Mouse (Mus musculus) embryonic facial prominence, embryonic 10.5 days (tissue): ENCODE measurements around the gene Mfsd4b1. TPM values are rescaled to one million over a fixed set of nuclear protein-coding genes. Genes with fewer than 3 reads are reported as not detected.
"Not testable (repeated sequence)": the region's sequence is repeated elsewhere in the genome, so short reads cannot be mapped to it uniquely, and the experiment has no call there.

Experiments
- DNase-seq: peaks from one replicate; pipeline ENCODE4 v3.0.0-alpha.2; 2017; ENCODE audit warnings: low spot score
- H3K27ac ChIP-seq: fragments of 300-500 bp; sonication (generic); replicated peaks from 2 replicates; pipeline ENCODE4 v1.5.1; 2016; ENCODE audit warnings: mild to moderate bottlenecking
- H3K27me3 ChIP-seq: fragments of 300-500 bp; sonication (generic); replicated peaks from 2 replicates; pipeline ENCODE4 v1.6.1; 2016; ENCODE audit warnings: low read depth, mild to moderate bottlenecking; ENCODE audit not compliant: poor library complexity, severe bottlenecking
- H3K36me3 ChIP-seq: fragments of 300-500 bp; sonication (generic); replicated peaks from 2 replicates; pipeline ENCODE4 v1.6.1; 2016; ENCODE audit warnings: mild to moderate bottlenecking, moderate library complexity
- H3K4me1 ChIP-seq: fragments of 300-500 bp; sonication (generic); 2 replicates; pipeline ENCODE4 v1.6.1; 2016
- H3K4me3 ChIP-seq: fragments of 300-500 bp; sonication (generic); 2 replicates; pipeline ENCODE4 v1.5.1; 2016; ENCODE audit warnings: mild to moderate bottlenecking, moderate library complexity
- H3K9me3 ChIP-seq: fragments of 300-500 bp; sonication (generic); 2 replicates; pipeline ENCODE4 v1.6.1; 2016; ENCODE audit warnings: mild to moderate bottlenecking
- WGBS: fragments of 180-500 bp; shearing (Covaris S2); methylation state at CpG from one replicate; pipeline ENCODE4 v1.1.7; 2016; 5-methylcytosine and 5-hydroxymethylcytosine counted together
- polyA plus RNA-seq: library from polyadenylated mRNA; unstranded; fragments of >200 nt; fragmentation: Nextera tagmentation; extraction: Ambion mirVana; gene quantifications from 2 replicates; pipeline ENCODE4 v1.2.1, GENCODE M21; 2016

The Mfsd4b1 gene
- polyA plus RNA-seq, 1 experiment from 2014 or later: 0.22 TPM

DNA sequence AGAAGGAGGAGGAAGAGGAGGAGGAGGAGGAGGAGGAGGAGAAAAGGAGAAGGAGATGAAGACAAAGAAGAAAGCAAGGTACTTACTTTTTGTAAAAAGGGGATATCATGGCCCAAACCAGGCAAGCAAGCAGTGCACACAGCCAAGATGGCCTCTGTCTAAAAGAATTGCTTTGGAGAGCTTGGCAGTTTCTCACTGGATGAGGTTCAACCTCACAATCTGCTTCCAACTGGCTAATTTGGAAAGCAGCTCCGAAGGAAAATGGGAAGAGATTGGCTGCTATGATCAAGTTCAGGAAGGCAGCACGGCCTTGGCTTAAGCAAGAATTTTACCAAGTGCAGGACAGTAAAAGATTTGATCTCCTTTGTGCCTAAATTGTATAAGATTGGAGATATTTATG is 4.5 kb upstream of the Mfsd4b1 start:
- H3K27me3 ChIP-seq: peaks cover 10% of the 10 kb centered on the region; the same call in 1 of the 2 replicates
- WGBS: 85% methylated on average over 2 of the region's 2 CpGs
- H3K9me3 ChIP-seq: peaks cover 7% of the 10 kb centered on the region

DNA sequence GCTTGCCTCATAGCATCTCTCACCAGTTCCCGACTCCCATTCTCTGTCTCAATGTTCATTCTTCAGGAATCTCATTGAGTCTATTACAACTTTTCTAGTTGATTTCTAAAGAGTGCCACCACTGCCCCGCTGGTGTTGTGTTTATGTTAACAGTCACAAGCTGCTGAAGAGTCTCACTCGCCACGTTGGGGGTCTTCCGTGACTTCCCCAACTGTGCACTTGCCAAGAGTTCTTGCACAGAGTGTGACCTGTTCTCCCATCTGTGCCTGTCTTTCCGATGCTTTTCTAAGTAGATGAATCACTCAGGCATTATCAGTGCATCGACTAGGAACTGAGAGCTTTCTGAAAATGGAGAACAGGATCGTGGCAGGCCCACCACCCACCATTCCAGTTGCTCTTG is 3.0 kb upstream of the Mfsd4b1 start:
- H3K36me3 ChIP-seq: no peaks in the 10 kb centered on the region
- WGBS: 86% methylated on average over 8 of the region's 8 CpGs
- peaks cover 16% of the 10 kb centered on the region for H3K4me1 ChIP-seq
- H3K4me3 ChIP-seq: no peak overlapping the region
- no peak for DNase-seq
- H3K9me3 ChIP-seq: peaks cover 7% of the 10 kb centered on the region
- H3K27ac ChIP-seq: no peak overlapping the region
- H3K27me3 ChIP-seq: peaks cover 25% of the 10 kb centered on the region

More for the DNA sequence above, 4.5 kb upstream of the Mfsd4b1 start:
- H3K4me3 ChIP-seq: no peak overlapping the region
- no peak for DNase-seq
- peaks cover 11% of the 10 kb centered on the region for H3K4me1 ChIP-seq
- no peak overlapping the region for H3K27ac ChIP-seq
- no peaks in the 10 kb centered on the region for H3K36me3 ChIP-seq

DNA sequence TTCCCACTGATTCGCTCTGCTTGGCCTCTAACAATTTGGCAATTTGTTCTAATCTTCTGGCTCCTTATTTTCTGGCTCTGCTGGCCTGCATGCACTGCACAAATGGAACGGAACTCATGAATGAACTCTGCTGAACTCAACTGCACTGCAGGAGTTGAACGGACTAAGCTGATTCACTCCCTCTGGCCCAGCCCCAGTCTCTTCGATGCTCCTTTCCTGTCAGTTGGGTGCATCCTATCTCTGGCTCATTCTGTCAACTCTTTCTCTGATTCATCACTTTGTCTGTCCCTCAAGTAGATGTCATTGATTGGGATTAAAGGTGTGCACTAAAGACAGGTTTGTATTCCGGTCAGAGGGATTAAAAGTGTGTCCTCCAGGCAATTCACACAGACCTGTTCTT is 1.5 kb upstream of the Mfsd4b1 start:
- peaks cover 7% of the 10 kb centered on the region for H3K9me3 ChIP-seq
- no peaks in the 10 kb centered on the region for H3K36me3 ChIP-seq
- 95% methylated on average over 5 of the region's 5 CpGs for whole genome bisulfite sequencing
- no peak overlapping the region for H3K4me3 ChIP-seq
- peaks cover 16% of the 10 kb centered on the region for H3K4me1 ChIP-seq
- H3K27ac ChIP-seq: no peak overlapping the region
- H3K27me3 ChIP-seq: peaks cover 38% of the 10 kb centered on the region
- DNase-seq: no peak

DNA sequence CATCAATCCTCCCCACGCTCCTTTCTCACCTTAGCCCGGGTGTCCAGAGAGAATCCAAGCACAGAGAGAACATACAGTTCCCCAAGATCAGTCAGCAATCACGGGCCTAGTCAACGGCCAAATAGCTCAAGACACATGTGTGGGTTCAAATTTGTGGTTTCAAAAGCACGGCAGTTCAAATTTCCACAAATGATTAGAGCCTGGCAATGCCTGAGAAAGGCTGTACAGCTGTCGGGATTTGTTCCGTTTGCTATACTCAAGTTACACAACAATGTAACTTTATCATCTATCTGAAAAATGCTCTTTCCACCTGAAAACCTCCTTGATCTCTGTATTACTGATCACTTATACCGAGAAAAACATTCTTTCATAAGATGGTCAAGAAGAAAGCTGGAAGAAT is 492 bp upstream of the Mfsd4b1 start:
- H3K9me3 ChIP-seq: peaks cover 7% of the 10 kb centered on the region
- DNase-seq: no peak
- H3K27me3 ChIP-seq: peaks cover 44% of the 10 kb centered on the region
- no peaks in the 10 kb centered on the region for H3K36me3 ChIP-seq
- peak overlapping the region; percentile 75 for H3K4me3 ChIP-seq
- 60% methylated on average over 8 of the region's 8 CpGs for WGBS
- peak overlapping the region; percentile 80 for H3K27ac ChIP-seq
- H3K4me1 ChIP-seq: peaks cover 18% of the 10 kb centered on the region

DNA sequence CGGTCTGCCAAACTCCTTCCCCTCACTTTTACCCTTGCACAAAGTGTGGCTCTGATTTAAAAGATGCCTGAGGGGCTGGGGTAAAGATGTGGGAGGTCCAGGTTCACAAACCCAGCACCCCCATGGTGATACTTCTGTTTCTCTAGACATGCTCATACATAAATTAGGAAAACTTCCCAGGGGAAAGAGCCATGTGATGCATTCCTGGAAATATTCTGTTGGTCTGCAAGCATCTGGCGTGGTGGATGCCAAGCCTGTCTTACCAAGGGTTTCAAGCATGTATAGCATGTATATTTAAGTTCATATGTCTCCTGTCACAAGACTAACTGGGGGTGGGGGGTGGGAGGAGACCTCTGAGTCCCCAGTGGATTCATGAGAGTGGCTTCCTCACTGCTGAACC is 4.7 kb downstream of the Mfsd4b1 start:
- Histone ChIP-seq H3K9me3 (no peaks in the 10 kb centered on the region), H3K4me3 (no peak overlapping the region), H3K27ac (no peak overlapping the region), H3K27me3 (peaks cover 42% of the 10 kb centered on the region), H3K4me1 (peaks cover 27% of the 10 kb centered on the region), H3K36me3 (no peaks in the 10 kb centered on the region)
- no peak for DNase-seq
- 63% methylated on average over 2 of the region's 2 CpGs for WGBS

DNA sequence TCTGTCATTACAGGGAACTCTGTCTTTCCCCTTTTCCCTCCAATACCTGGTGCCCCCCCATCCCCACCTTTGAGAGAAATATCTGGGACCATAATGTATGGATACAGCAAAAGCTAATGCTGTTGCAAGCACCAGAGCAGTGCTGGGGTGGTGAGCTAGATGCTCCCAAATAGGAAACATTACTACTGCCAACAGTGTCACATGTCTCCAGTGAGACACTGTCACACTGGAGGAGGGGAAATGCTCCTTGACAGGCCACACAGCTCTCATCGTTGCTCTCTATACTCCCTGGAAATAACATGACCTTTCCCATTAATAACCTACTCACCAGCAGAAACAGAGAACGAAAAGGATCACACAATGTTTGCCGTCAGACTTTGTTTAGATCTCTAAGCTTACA is 5.6 kb downstream of the Mfsd4b1 start:
- Histone ChIP-seq H3K27ac (no peak overlapping the region), H3K4me3 (no peak overlapping the region), H3K9me3 (no peaks in the 10 kb centered on the region), H3K36me3 (no peaks in the 10 kb centered on the region), H3K4me1 (peaks cover 18% of the 10 kb centered on the region), H3K27me3 (peaks cover 41% of the 10 kb centered on the region)
- WGBS: 65% methylated on average over 3 of the region's 3 CpGs
- DNase-seq: no peak

DNA sequence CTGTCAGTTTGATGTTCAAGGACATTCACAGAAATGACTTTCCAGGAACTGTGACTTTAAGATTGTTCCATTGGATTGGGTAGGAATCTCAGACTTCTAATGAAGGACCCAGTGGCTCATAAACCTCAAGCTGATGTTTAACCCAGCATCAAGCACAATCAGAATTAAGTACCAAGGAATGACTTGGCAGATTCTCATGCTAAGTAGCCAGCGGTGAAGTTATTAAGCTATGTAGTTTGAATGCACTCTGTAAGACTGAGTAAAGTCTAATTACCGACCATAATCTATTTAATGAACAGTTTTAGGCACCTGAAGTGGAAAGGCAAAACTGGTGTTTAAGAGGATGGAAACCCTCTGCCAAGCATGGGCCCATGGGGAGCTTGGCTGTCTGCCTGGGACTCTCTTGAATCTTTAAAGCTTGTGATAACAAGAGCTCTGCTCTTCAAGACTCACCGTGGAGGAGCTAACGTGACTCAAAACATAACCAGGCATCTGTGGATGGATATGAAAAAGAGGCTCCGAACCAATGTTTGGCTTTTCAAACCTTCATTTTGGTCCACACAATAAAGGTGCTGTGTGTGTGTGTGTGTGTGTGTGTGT is 6.7 kb downstream of the Mfsd4b1 start:
- H3K4me3 ChIP-seq: no peak overlapping the region
- WGBS: 90% methylated on average over 5 of the region's 5 CpGs
- H3K27me3 ChIP-seq: peaks cover 29% of the 10 kb centered on the region
- no peak for DNase-seq
- no peaks in the 10 kb centered on the region for H3K36me3 ChIP-seq
- H3K9me3 ChIP-seq: no peaks in the 10 kb centered on the region
- no peak overlapping the region for H3K27ac ChIP-seq
- peaks cover 14% of the 10 kb centered on the region for H3K4me1 ChIP-seq

DNA sequence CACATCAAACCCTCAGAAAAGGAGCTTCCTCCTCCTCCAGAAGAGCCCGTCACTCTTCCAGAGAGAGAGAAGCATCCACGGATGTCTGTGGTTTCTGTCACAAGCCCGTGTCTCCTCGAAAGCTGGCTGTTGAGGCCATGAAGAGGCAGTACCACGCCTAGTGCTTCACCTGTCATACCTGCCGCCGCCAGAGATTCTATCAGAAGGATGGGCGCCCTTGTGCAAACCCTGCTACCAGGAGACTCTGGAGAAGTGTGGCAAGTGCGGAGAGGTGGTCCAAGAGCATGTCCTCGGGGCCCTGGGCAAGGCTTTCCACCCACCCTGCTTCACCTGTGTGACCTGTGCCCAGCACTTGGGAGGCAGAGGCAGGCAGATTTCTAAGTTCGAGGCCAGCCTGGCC is 15.5 kb downstream of the Mfsd4b1 start:
- H3K9me3 ChIP-seq: no peaks in the 10 kb centered on the region
- H3K36me3 ChIP-seq: no peaks in the 10 kb centered on the region
- H3K4me1 ChIP-seq: no peaks in the 10 kb centered on the region
- H3K27me3 ChIP-seq: no peaks in the 10 kb centered on the region
- H3K27ac ChIP-seq: no peak overlapping the region
- no peak overlapping the region for H3K4me3 ChIP-seq
- WGBS: 84% methylated on average over 11 of the region's 11 CpGs
- DNase-seq: no peak

DNA sequence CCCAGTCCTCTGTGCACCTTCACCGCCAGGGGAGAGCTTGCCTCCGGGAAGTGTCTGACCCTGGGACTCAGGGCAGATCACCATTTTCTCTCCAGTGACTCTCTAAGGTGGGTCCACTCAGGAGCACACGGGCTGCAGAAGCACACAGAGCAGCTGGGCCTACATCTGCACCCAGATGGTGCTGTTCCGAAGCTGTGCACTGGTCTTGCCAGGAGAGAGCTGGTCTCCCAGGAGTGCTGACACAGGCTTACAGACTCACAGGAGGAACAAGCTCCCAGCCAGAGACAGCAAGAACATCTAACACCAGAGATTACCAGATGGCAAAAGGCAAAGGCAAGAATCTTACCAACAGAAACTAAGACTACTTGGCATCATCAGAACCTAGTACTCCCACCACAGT is 16.2 kb downstream of the Mfsd4b1 start:
- DNase-seq, H3K9me3 ChIP-seq, H3K27ac ChIP-seq, H3K4me1 ChIP-seq, H3K4me3 ChIP-seq, H3K27me3 ChIP-seq, H3K36me3 ChIP-seq: not testable (repeated sequence)
- 79% methylated on average over 4 of the region's 4 CpGs for WGBS

DNA sequence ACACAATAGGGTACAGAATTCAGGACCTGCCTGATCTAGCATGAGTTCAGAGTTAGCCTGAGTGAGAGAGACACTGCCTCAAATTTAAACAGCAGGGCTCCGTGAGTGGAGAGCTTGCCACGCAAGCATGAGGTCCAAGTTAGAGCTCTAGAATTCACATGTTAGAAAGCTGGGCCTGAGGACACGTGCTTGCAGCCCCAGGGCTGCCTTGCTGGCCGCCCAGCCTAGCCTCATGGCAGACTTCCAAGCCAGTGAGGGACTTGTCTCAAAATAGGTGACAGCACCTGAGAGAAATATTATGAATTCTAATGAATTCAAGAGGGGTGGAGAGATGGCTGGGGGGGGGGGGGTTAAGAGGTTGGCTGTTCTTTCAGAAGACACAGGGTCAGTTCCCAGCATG is 17.1 kb downstream of the Mfsd4b1 start:
- 86% methylated on average over 4 of the region's 4 CpGs for WGBS
- DNase-seq: no peak

DNA sequence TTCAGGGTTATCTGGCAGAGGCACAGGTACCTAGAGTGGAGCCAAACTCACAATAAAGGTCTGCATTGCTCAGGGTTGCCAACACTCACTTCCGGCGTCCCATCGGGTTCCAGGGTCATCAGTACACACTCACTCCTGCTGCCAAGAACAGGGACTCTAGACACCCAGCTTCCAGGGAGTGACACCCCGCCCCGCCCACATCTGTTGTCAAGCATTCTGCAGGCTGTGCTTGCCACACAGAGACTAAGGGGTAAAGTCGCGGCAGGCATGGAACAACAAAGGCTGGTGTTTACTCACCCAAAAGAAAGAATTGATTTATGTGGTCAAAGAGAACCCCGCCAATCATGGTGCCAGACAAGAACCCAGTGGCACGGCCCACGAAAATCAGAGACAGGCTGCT is 18.1 kb downstream of the Mfsd4b1 start:
- Histone ChIP-seq H3K4me3 (no peak overlapping the region), H3K9me3 (no peaks in the 10 kb centered on the region), H3K4me1 (no peaks in the 10 kb centered on the region), H3K27me3 (no peaks in the 10 kb centered on the region), H3K27ac (no peak overlapping the region), H3K36me3 (no peaks in the 10 kb centered on the region)
- no peak for DNase-seq
- WGBS: 59% methylated on average over 10 of the region's 10 CpGs

More for the DNA sequence above, 17.1 kb downstream of the Mfsd4b1 start:
- Histone ChIP-seq H3K27ac (no peak overlapping the region), H3K4me3 (no peak overlapping the region), H3K27me3 (no peaks in the 10 kb centered on the region), H3K36me3 (no peaks in the 10 kb centered on the region), H3K9me3 (no peaks in the 10 kb centered on the region), H3K4me1 (no peaks in the 10 kb centered on the region)

DNA sequence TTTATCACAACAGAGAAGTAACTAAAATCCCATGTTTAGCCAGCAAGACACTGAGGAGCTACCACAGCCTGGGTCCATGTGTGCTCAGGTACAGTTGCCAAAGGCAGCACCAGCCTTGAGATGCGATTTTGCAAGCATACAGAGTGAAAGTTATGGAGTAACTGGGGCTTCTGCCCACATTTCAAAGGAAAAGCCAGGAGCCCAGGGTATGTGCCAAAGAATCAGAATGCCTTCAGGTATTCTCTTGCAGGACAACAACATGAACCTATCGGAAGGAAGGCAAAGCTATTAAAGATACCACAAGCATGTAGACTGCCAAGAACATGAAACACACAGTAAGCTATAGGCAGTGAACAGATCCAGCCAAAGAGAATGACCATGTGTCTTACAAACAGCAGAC is 24.3 kb downstream of the Mfsd4b1 start:
- 87% methylated on average over 2 of the region's 2 CpGs for WGBS
- Histone ChIP-seq H3K4me1 (no peaks in the 10 kb centered on the region), H3K27ac (no peak overlapping the region), H3K36me3 (no peaks in the 10 kb centered on the region), H3K27me3 (no peaks in the 10 kb centered on the region), H3K9me3 (no peaks in the 10 kb centered on the region), H3K4me3 (no peak overlapping the region)
- no peak for DNase-seq

DNA sequence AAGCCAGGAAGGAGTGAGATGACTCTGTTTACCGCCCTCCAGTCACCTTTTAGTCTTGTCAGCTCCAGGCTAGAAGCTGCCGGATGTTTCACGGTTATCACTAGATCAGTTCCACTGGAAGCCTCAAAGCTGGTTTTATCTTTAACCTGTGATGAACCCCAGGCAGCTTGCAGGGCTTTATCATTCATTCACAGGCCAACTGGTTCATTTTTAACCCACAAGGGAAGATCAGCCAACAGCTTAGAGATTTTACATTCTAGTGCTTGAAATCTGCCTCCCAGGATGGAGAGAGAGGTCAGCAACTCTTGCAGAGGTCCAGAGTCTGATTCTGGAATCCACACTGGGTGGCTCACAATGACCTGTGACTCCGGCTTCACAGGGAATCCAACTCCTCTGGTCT is 33.9 kb downstream of the Mfsd4b1 start:
- 63% methylated on average over 4 of the region's 4 CpGs for WGBS
- no peaks in the 10 kb centered on the region for H3K27me3 ChIP-seq
- no peak for DNase-seq

DNA sequence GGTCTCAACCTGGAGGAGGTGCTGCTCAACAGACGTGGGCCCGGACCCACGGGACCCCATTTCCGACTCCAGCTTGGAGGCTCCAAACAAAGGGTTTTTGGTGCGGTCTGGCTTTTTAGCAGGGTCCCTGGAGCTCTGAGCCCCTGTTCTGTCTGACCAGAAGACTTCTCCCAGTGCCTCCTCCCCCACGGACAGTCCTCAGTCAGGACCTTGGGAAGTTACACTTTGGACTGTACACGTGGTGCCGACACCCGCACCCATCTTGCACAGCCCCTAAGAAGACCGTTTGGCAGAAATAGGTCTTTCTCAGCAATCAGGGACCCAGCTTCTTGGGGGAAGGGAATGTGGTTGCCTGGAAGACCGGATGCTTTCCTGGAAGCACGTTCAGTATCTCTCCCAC is 38.6 kb downstream of the Mfsd4b1 start, which contains the start of gene Mfsd4b5:
Gene Mfsd4b5 (minus strand): TSS at position 181 of the 400 bp plus-strand sequence.
- H3K4me1 ChIP-seq: no peaks in the 10 kb centered on the region
- no peaks in the 10 kb centered on the region for H3K36me3 ChIP-seq
- no peak for DNase-seq
- no peak within 1 kb of the TSS for H3K27ac ChIP-seq
- 88% methylated on average over 12 of the region's 12 CpGs for WGBS
- H3K27me3 ChIP-seq: no peaks in the 10 kb centered on the region
- H3K9me3 ChIP-seq: no peaks in the 10 kb centered on the region
- H3K4me3 ChIP-seq: no peak within 1 kb of the TSS

More for the DNA sequence above, 33.9 kb downstream of the Mfsd4b1 start:
- Histone ChIP-seq H3K4me1 (no peaks in the 10 kb centered on the region), H3K27ac (no peak overlapping the region), H3K4me3 (no peak overlapping the region), H3K9me3 (no peaks in the 10 kb centered on the region), H3K36me3 (no peaks in the 10 kb centered on the region)
